Mouse (Mus musculus): ENCODE measurements around the gene Gm20388.
"Not testable (repeated sequence)": the region's sequence is repeated elsewhere in the genome, so short reads cannot be mapped to it uniquely, and the experiment has no call there.

Gene Gm20388

DNA sequence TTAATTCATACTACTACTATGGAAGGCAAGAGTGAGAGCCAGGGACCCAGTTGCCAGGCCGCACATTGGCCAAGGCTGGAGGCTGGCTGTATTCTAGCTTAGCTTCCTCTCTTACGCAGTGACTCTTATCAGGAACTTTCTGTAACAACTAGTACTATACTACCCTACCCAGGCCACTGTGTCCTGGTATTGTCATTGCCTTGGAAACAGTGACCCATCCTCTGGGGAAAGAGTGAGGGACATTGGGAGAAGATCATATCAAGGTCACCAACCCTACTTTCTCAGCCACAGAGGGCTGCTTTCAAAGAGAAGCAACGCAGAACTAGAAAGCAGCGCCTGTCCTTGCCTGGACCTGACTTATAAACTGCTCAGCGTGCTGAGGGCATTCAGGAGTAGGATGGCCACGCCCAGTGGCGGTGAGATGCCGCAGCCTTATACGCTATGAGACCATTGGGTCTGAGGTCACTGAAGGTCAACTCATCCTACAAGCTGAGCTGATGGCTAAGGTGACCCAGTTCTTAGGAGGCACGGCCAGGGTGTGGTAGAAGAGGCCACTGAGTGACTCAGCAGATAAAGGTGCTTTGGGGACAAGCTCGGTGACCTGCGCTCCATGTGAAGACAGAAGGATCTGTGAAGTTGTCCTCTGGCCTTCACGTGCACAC, 417.9 kb downstream of the Gm20388 start:
- DNase-seq (ENCODE audit: extremely low spot score, low read depth, low spot score), result no peak

DNA sequence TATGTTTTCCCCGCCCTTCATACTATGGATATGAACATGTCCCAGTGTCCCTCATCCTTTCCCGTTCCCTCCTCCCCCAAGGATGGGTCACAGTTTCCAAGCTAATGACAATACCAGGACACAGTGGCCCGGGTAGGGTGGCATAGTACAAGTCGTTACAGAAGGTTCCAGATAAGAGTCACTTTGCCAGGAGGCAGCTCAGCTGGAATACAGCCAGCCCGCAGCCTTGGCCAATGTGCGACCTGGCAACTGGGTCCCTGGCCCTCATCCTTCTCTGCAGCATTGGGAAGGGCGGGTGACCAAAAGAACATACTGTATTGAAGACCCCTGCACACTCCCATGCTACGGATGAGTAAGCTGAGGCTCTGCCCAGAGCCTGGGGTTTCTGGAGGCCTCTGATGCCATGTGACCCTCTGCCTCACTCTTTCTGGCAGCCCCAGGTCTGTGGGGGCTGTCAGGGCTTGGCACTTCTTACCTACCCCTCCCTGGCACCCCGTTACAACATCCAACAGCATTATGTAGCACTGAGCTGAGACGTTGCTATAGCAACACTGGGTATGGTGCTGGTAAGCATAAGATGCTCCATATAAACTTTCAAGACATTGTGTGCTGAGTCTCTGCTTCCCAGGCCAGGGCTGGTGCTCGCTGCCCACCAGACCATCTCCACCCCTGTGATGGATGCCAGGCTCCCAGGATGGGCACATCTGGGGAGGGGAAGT, 418.5 kb downstream of the Gm20388 start:
- DNase-seq (ENCODE audit: extremely low spot score, low read depth, low spot score), result no peak

DNA sequence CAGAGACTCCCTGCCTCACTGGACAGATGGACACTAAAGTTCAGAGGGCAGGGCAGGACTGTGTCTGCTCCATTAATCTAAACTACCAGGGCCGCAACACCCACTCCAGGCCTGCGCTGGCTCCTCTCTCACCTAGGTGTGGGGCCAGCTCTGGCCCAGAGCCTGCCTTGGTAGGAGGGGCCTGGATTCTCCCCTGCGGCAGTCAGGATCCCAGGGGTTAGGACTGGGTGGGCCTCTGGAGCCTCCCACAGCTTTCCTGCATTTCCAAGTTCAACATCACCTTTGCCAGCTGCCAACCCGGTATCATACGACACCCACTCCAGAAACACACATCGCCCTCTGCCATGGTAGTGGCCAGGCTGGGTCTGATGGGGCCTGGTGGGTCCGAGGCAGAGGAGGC, 420.4 kb downstream of the Gm20388 start:
- DNase-seq (ENCODE audit: extremely low spot score, low read depth, low spot score), result no peak

DNA sequence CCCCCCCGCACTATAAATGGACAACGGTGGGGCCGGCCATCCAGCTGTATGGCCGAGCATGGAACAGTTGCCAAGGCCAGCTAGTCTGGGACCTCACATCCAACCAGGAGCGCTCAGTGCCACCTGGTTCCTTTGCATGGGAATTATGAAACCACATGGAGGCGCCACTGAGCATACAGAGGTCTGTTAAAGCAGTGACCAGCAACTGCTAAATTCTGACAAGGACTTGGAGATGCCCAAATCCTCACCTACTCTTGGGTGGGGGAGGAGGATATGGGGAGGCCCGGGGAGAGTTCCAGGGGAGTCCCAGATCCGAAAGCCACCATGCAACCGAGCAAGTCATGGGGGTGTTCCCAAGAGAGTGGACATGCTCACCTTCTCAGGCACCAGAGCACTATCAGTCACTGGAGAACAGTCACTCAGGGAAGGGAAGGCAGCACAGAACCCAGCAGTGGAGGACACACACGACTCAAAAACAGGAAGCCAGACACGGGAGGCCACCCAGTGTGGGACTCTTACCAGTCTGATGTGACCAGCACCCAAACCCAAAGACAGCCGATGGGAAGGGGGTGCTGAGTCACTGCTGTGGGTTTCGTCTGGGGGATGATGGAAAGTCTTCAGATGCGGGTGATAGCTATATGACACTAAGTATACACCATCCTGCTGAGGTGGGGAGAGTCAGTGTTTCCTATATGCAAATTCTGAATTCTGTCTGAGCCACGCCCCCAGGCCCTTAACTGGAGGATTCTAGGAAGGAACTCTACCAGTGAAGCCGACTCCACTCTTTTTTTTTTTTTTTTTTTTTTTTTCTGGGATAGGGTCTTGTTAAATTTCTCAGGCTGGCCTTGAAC, 422.0 kb downstream of the Gm20388 start:
- DNase-seq (ENCODE audit: extremely low spot score, low read depth, low spot score), result no peak

DNA sequence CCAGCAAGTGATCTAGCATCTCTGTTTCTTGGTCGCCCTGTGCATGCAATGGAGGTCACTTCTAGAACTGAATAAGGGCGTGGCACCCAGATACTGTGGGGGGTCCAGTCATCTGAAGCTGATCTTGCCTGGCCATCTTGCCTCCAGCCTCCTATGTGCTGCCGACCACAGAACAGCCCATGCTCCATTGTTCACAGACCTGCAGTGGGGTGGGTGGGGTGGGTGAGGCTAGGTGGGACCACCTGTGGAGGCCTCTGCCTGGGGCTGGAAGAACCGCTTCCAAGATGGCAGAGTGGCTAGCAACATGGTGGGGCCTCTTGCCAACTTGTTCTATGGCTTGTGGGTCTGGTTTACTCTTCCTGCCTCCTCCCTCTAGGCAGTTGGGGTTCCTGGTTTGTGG, 423.0 kb downstream of the Gm20388 start:
- DNase-seq (ENCODE audit: extremely low spot score, low read depth, low spot score), result no peak

DNA sequence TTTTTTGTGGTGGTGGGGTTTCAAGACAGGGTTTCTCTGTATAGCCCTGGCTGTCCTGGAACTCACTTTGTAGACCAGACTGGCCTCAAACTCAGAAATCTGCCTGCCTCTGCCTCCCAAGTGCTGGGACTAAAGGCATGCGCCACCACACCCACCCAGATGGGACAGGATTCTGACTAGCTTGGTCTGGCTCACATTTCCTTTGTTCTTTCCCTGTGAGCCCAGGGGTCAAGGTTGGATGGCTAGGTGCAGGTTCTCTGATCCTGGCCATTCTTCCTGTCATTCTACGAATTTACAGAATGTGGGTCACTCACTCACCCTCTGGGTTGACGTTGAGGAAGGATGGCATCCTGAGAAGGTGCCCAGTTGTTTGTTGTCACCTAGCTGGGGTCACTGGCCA, 423.6 kb downstream of the Gm20388 start:
- not testable (repeated sequence) for DNase-seq (ENCODE audit: extremely low spot score, low read depth, low spot score)

DNA sequence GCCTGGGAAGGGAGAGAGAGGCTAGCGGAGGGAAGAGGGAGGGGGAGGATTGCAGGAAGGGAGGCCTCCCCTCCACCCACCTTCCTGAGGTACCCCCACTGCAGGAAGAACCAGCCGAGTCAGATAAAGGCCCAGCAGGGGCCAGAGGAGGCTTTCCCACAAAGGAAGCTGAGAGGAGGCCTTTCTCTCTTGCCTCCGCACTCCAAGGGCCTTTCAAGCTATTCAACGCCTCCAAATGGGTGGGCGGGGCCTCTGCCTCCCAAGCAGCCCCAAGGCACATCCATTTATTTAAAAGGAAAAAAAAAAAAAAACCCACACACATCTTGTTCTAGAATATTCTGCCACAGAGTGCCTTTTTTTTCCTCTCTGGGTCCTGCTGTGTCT, 424.2 kb downstream of the Gm20388 start:
- DNase-seq (ENCODE audit: extremely low spot score, low read depth, low spot score), result no peak

DNA sequence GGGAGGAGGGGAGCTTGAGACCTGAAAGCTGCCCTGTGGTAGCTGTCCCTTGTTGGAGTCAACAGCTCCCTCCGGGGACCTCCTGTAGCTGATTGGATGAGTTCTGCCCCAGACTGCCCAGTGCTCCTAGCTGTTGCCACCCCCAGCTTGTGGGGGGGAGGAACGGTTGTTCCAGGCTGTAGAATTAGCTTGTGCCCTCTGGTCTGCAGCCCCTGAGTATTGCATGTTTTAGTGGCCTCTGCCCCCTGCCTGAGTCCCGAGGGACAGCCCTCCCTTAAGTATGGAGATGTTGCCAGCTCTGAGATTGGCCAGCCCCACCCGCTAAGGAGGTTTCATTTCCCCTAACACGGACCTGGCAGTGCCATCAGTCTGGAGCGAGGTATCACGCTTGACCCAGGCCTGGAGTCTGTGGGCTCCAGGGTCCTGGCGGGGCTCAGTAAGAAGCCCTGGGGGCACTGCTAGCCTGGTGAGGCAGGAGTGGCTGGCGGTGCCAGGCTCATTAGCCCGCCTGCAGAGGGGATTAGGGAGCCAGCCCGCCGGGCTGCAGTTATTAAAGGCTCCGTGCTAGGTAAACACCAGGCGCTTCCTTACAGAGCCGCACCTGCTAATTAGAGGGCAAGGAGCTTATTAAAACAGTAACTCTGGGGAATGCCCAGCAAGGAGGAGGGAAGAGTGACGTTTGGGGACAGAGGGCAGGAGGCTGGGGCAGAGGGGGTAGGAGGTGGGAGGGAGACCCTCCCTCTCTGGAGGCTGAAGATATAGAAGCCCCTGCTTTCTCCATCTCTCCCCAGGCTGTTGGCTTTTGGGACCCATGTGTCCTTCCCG, 424.8 kb downstream of the Gm20388 start:
- DNase-seq (ENCODE audit: extremely low spot score, low read depth, low spot score), result no peak

DNA sequence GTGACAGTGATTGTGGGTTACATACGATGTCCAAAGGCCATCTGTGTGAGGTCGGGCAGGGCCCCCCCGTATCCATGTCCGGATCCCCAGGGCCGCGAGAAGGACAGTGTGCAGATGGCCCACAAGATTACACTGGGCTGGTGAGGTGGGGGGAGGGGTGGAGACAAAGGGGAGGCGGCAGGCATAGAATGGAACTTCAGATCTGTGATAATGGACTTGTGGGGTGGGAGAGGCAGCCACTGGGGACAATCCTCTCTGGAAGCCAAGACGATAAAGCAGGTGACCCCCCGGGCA, 425.4 kb downstream of the Gm20388 start:
- no peak for DNase-seq (ENCODE audit: extremely low spot score, low read depth, low spot score)

DNA sequence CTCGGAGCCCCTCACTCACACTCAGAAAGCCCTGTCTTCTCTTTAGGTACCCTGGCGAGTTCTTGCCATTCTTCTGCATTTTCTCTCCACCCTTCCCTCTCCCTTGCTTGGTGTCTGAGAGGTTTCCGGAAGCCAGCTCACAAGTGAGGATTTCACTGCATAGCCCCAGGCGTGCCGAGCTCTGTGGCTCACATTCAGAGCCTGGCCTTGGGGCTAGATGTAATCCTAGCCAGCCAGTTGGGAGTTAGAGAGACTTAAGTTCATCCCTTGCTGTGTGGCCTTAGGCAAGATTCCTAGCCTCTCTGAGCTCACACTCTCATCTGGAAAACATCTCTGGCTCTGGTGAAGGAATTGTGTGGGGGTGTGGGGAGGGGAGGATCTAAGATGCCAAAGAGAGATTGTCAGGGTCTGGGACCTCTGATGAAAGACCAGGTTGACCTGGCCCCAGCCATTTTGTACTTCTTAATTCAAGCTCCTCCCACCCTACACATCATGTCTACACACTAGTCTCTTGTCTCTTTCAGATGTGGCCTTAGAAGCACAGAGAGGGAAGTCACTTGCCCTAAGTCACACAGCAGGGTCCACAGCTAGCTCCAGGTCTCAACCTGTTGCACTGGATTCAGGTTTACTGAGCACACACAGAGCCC, 426.4 kb downstream of the Gm20388 start:
- DNase-seq (ENCODE audit: extremely low spot score, low read depth, low spot score), result no peak

DNA sequence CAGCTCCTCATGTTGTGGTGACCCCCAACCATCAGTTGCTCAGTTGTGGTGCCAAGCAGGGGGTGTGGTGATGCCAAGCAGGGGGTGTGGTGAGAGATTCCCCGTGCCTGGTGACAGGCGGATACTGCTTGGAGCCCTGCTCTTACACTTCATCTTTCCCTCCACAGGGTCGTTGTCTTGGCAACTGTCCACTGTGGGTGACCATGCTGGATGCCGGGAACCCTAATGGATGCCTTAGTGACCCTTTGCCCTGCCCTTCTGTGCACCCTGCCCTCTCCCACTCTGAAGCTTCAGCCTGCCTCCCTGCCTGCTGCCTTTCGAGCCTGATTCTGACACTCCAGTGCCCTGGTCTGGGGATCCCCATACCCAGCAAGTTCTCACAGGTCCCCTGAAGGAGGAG, 427.0 kb downstream of the Gm20388 start:
- DNase-seq (ENCODE audit: extremely low spot score, low read depth, low spot score), result no peak

DNA sequence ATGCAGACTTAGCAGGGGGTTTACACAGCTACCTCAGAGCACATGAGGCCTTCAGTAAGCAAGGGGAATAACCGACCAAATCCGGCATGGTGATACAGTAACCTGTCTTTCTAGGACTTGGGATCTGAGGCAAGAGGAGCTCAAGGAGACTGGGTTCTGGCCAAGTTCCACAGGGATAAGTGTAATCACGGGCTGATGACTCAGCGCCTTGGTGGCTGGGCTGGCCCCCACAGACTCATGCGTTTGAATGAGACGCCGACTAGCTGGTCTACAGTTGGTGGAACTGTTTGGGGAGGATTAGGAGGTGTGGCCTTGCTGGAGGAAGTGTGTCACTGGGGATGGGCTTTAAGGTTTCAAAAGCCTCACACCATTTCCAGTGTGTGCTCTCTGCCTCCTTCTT, 428.0 kb downstream of the Gm20388 start:
- DNase-seq (ENCODE audit: extremely low spot score, low read depth, low spot score), result no peak

DNA sequence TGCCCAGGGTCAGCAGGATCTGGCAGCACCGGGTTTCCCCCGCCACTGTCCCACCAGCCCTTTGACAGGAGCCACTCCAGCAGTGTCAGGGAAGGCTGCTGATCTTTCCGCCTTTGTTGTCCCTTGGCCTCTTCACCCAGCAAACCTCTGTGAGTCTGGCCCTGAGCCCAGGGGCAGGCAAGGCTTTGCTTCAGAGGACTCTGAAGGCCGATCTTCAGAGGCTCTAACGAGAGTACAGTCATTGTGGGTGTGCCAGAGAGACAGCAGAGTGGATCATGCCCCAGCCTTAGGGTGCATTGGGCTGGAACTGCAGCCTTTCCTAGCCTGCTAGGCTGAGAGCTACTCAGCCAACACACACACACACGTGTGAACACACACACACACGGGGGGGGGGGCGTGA, 429.1 kb downstream of the Gm20388 start:
- no peak for DNase-seq (ENCODE audit: extremely low spot score, low read depth, low spot score)

DNA sequence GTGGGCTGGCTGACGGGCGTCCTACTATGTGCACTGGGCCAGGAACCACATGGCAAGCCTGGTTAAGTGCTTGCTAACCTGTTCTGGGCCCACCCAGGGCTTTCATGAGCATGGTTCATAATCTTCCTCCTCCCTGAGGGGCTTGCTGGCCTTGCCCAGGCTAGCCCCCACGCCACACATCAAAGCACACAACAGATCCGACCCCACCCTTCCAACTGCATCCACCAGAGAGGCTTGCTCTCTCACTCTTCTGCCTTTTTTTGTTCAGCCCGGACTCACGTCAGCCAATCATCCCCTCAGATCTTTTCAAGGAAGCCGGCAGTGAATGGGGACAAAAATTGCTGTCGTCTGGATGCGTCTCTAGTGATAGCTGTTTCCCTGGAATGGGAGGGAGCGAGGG, 430.5 kb downstream of the Gm20388 start:
- no peak for DNase-seq (ENCODE audit: extremely low spot score, low read depth, low spot score)

DNA sequence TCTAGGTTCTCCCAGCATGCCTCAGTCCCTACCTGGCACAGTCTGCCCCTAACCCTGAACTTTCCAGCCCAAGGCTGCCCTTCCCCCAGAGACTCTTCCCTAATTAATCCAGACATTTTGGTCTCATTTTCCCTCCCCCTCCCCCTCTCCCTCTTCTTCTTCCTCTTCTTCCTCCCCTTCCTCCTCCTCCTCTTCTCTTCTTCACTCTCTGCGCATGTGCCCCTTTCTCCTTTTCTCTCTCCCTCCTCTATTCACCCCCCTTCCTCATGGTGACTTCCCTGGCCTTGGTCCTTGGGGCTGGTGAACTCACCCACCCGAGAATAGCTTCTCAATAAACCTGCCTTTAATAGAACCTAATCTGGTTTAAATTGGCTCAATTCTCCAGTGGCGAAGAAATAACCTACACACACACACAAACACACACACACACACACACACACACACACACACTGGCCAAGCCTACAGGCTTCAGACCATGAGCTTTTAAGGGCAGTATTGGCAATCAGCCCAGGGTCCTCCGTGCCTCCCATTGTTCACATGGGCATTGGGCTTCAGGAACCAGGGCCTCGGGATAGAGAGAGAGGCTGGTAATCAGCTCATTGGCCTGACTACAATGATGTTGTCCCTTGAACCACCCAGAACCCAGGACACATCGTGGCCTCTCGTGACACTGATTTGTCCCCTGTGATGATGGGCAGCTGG, 432.4 kb downstream of the Gm20388 start:
- DNase-seq (ENCODE audit: extremely low spot score, low read depth, low spot score), result no peak

DNA sequence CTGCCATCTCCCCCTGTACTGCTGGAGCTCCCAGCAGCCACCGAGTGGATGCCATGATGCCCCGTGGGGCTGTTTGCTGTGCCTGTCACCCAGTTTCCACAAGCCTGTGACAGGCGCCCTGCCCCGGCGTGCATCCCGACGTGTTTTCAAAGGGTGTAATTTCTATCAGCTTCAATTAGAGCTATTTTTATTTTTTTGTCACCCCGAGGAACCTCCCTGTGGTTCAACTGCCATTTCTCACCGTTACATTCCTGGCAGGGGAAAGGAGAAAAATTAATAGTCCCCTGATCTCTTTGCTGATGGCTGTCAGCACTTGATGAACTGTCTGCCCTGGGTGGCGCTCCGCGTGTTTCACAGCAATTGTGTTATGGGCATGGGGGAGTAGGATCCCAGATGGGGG, 432.9 kb downstream of the Gm20388 start:
- DNase-seq (ENCODE audit: extremely low spot score, low read depth, low spot score), result no peak

DNA sequence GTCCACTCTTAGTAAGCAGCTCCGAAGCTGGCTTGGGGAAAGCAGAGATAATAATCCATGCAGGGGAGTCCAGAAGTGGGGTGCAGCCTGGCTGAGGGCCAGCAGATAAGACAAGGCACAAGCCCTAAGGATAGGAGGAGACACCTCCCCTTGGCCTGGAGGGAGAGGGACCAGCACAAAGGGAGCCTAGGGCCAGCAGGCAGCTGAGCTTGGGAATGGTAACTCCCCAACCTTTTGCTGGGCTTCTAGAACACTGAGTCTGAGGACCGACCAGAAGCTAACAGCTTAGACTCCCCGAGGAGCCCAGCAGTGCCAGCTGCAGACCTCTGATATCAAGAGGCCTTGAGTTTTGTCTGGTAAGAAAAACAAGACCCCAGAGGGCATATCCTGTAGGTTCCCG, 433.5 kb downstream of the Gm20388 start:
- no peak for DNase-seq (ENCODE audit: extremely low spot score, low read depth, low spot score)

DNA sequence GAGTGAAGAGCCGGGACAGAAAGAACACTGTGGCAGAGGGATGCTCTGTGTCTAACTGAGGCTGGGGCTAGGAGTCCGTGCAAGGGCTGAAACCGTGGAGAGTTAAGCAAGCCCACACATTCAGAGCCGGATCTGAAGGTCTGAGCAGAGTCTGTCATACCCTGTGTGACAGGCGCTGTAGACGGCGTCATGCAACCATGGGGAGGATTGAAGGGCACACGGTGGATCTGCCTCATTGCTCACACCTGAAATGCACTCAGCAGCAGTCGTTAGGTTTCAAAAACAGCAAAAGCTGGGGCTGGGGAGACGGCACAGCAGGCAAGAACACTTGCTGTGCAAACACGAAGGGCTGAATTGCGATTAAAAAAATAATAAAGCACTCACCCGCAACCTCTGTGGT, 433.9 kb downstream of the Gm20388 start:
- no peak for DNase-seq (ENCODE audit: extremely low spot score, low read depth, low spot score)

DNA sequence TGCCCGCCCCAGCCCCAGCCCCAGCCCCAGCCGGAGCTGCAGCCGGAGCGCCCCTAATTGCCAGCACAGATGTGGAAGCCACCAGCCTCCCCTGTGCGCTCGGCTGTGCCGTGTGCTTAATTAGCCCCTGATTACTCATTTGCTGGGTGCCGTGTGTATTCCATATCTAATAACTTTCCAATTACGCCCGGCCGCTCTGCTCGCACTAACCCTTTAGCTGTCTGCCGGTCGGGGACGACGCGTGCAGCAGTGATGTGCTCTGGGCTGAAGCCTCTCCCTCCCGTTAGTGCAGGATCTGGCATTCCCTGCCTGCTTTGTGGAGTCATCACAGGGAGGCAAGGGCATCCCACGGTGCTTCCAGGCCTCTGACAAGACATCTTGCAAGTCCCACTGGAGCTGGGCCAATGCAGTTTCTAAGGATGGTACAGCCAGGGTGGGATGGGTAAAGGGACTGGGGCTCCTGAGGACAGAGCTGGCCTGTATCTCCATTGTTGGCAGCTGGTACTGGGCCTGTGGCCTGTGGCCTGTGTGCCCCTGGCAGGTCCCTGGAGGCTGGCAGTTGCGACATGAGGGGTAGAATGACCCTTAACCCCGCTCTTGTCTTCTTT, 437.2 kb downstream of the Gm20388 start:
- DNase-seq (ENCODE audit: extremely low spot score, low read depth, low spot score), result no peak

DNA sequence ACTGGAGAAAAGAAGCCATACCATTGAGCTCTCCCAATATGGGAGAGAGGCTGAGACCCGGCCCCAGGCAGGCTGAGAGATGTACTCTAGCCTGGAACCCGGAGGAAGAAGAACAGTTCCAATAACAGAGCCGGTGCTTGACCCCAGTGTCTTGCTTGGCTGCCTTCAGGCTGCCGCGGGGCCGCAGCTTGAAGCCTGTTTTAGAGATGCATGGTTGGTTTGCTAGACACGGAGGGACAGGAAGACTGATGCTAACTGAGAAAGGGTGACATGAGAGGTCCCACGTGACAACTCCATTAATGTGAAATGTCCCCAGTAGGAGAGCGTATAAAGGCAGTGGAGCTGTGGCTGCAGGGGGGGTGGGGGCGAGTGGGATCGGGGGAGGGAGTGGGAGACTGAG, 438.3 kb downstream of the Gm20388 start:
- DNase-seq (ENCODE audit: extremely low spot score, low read depth, low spot score), result no peak
